Mouse (Mus musculus) telencephalon, adult 2 months (tissue): ENCODE measurements around the gene Olfml2b.

Source experiments
- DNase-seq: peaks from one replicate; pipeline ENCODE4 v3.0.0-alpha.2; 2011; ENCODE audit warnings: low read depth, low spot score

The Olfml2b gene

GRCm38 (mm10) chr1:170644255-170645205 is at the start of gene Olfml2b:
Olfml2b (plus strand) TSS chr1:170644532.
- DNase-seq = peak; percentile 61

DNA sequence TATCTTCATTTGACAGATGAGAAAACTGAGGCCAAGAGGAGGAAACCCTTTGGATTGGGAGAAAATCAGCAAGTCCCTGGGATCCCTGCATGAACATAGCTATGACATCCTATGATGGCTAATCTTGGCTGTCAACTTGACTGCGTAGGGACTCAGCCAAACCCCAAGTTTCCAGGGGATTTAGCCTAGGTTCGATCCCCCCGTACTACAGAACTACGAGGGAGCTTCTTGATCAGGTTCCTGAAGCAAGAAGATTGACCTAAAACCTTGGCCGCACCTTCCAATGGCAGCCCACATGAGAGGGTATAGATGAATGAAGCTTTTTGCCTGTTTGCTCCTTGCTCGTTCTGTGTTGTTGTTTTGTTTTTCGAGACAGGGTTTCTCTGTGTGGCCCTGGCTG is 49.8 kb upstream of the Olfml2b start:
- DNase-seq = no peak

GRCm38 (mm10) chr1:170605228-170606001 is 38.9 kb upstream of the Olfml2b start:
- DNase-seq = no peak

GRCm38 (mm10) chr1:170607231-170607917 is 37.0 kb upstream of the Olfml2b start:
- DNase-seq = no peak

- no peak for DNase-seq
Observed at GRCm38 (mm10) chr1:170608461-170609071, 35.8 kb upstream of the Olfml2b start.

- no peak for DNase-seq
Observed at GRCm38 (mm10) chr1:170609872-170610271, 34.5 kb upstream of the Olfml2b start.

- DNase-seq = no peak
Observed at GRCm38 (mm10) chr1:170610289-170610688, 34.0 kb upstream of the Olfml2b start.

- no peak for DNase-seq
Observed at GRCm38 (mm10) chr1:170610695-170611094, 33.6 kb upstream of the Olfml2b start.

DNA sequence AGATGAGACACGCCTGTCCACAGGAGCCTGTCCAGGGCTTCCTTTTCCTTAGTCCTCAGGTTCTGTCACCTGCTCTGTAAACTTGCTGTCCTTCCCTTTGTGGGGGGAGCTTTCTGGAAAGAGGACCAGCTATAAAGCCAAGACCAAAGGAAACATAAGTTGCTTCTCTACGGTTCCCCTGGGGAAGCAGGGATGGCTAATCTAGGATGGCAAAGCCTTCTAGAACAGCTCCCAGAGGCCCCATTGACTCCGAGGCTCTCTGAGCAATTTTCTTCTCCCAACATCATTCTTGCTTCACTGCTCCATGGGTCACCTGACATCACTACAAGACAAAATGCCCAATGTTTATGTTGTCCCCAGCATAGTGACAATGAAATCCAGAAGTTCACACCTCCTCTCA is 32.7 kb upstream of the Olfml2b start:
- no peak for DNase-seq

GRCm38 (mm10) chr1:170612968-170613872 is 31.1 kb upstream of the Olfml2b start:
- DNase-seq = no peak

DNA sequence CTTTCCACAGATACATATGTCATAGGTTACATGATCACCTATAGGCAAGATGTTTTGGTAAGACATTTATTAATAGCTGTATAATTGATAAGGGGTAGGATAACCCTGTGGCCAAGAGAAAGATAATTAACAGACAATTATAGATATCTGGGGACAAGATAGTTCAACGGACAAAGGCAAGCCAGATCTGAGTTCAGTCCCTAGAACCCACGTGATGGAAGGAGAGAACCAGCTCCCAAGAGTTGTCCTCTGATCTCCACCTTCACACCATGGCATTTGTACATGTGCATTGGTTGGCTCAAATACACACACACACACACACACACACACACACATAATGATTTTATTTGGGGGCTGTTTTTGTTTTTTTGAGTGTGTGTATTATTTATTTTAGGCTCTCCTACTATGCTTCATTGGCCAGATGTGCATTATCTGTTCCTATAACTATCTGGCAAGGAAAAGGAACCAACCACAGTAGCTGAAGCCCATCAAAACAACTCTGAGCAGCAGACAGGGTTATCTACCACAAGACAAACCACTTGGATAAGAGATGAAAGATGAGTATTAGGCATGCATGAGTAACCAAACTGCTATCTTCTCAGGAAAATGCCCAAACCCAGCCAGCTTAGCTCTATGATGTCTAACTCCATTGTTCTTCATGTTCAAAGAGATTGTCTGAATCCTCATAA is 24.5 kb upstream of the Olfml2b start:
- DNase-seq = no peak

DNA sequence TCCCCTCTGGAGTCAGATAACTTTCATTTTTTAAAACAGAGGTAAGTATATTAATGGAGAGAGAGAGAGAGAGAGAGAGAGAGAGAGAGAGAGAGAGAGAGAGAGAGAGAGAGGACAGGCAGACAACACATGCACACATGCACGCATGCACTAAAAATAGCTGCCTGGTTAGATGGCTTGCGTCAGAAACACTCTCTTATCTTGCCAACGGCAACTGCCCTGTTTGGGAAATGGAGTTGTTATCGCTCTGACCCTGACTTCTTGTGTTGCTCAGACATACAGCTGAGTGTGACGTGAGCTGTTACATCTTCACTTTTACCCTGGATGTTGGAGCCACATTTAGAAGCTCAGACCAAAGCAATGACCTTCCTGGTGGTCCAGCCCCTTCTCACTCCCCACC is 21.4 kb upstream of the Olfml2b start:
- no peak for DNase-seq

GRCm38 (mm10) chr1:170623432-170623831 is 20.9 kb upstream of the Olfml2b start:
- no peak for DNase-seq

GRCm38 (mm10) chr1:170630489-170630888 is 13.8 kb upstream of the Olfml2b start:
- no peak for DNase-seq

DNA sequence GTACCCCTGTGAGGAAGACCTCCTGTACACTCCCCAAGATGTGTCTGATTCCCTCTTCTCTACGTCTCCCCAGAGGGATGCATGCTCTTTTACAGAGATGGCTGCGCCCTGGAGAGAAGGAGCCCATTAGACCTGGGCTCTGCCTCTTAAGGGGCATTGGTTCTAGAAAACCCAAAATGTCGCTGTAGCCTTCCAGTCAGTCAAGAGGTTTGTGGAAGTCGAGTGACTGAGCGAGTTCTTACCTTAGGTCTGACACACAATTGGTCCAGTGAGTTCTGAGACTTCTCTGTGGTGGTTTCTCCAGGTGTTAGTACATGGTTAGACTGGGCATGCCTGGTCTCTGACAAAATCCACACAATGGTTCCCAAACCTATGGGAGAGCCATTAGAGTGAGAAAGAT is 12.8 kb upstream of the Olfml2b start:
- DNase-seq = no peak

DNA sequence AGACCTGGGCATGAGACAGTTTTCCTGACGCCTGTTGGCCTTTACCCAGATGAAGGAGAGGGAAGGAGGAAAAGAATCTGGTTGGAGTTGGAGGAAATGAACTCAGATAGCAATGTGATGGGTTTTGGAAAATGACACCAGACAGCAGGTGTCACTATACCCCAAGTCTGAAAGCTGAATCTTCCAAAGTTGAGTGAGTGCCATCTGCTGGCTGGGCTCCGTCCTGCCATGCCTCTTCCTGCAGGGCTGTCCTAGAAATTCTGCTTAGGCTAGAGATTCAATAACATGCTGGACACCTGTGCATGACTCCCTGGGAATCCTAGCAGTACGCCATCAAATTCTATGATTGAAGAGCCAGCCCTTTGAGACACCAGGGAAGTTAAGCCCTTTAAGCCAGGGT is 11.9 kb upstream of the Olfml2b start:
- DNase-seq = peak; percentile 76

- no peak for DNase-seq
Observed at GRCm38 (mm10) chr1:170632856-170633255, 11.5 kb upstream of the Olfml2b start.

- no peak for DNase-seq
Observed at GRCm38 (mm10) chr1:170638941-170639340, 5.4 kb upstream of the Olfml2b start.

DNA sequence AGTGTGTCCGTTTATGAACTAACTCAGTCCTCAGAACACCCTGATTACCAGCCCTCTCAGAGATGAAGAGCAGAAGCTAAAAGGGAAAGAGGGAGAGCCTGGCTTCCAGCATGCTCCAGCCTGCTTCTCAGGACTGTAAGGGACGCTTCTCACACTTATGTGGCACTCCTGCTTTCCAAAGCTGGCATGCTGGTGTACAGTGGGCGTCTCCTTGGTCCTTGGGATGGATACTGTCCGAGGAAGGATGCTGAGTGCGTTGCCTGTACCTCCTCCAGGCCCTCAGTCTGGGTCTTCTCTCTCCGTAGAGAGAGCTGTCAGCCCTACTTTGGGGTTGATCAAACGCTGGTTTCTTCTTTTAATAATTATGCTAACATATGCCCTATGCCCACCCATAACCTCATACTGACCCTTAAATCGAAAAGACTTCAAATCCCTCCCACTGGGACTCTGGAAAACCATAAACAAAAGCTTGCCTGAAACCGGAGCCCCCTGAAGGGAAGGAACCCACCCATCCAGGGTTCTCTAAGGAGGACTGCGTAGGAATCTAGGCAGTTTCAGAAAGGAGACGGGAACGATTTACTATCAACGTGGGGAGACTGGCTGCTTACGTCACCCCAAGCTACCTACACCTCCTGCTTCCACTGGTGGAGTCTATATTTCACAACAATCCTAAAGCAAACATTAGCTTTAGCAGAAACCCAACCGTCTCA is 1.7 kb downstream of the Olfml2b start:
- DNase-seq = no peak
